Mouse (Mus musculus): ENCODE results near the gene Gm20538.

Gm20538 gene

GRCm38 (mm10) chr19:44530018-44530417 lies 22.6 kb downstream of the Gm20538 start:
- no peak for DNase-seq (ENCODE audit: low read depth)

GRCm38 (mm10) chr19:44525551-44526205 lies 27.0 kb downstream of the Gm20538 start:
- DNase-seq (ENCODE audit: low read depth) = no peak

GRCm38 (mm10) chr19:44519152-44519551 lies 33.5 kb downstream of the Gm20538 start:
- DNase-seq (ENCODE audit: low read depth) = no peak

- DNase-seq (ENCODE audit: low read depth) = no peak
These were observed 34.4 kb downstream of the Gm20538 start for GRCm38 (mm10) chr19:44517996-44518768.

GRCm38 (mm10) chr19:44515769-44516168 lies 36.9 kb downstream of the Gm20538 start:
- no peak for DNase-seq (ENCODE audit: low read depth)

GRCm38 (mm10) chr19:44514521-44515451 lies 37.8 kb downstream of the Gm20538 start:
- DNase-seq (ENCODE audit: low read depth) = no peak

GRCm38 (mm10) chr19:44513921-44514482 lies 38.6 kb downstream of the Gm20538 start:
- no peak for DNase-seq (ENCODE audit: low read depth)

- no peak for DNase-seq (ENCODE audit: low read depth)
These were observed 39.4 kb downstream of the Gm20538 start for GRCm38 (mm10) chr19:44513054-44513833.

- no peak for DNase-seq (ENCODE audit: low read depth)
These were observed 40.0 kb downstream of the Gm20538 start for GRCm38 (mm10) chr19:44512601-44513000.

GRCm38 (mm10) chr19:44511451-44512231 lies 41.0 kb downstream of the Gm20538 start:
- DNase-seq (ENCODE audit: low read depth) = no peak

- DNase-seq (ENCODE audit: low read depth) = no peak
These were observed 42.0 kb downstream of the Gm20538 start for GRCm38 (mm10) chr19:44510534-44511175.

- no peak for DNase-seq (ENCODE audit: low read depth)
These were observed 49.9 kb downstream of the Gm20538 start for GRCm38 (mm10) chr19:44502741-44503140.

GRCm38 (mm10) chr19:44501925-44502324 lies 50.7 kb downstream of the Gm20538 start:
- DNase-seq (ENCODE audit: low read depth) = no peak

GRCm38 (mm10) chr19:44500240-44500639 lies 52.4 kb downstream of the Gm20538 start:
- DNase-seq (ENCODE audit: low read depth) = no peak

- DNase-seq (ENCODE audit: low read depth) = no peak
These were observed 53.7 kb downstream of the Gm20538 start for GRCm38 (mm10) chr19:44498936-44499335.

- DNase-seq (ENCODE audit: low read depth) = no peak
These were observed 55.7 kb downstream of the Gm20538 start for GRCm38 (mm10) chr19:44496941-44497340.

GRCm38 (mm10) chr19:44496511-44496910 lies 56.1 kb downstream of the Gm20538 start:
- no peak for DNase-seq (ENCODE audit: low read depth)

Measured in c-Kit-positive CD71-negative TER-119-negative erythroid progenitor cells, embryonic 14.5 days (primary cell).